Mouse (Mus musculus) forebrain, embryonic 12.5 days (tissue): ENCODE measurements at regions not wholly inside any gene's neighbourhood (a gene's known extent, or its start where the extent isn't known, plus 50 kb on each side); places are given as distances from the start of the nearest gene placed in this dataset.

Experiments
- ATAC-seq: fragments of 200-750 bp; cut with Nextera tagmentation; 2 replicates; pipeline ENCODE4 v1.8.0; 2017; ENCODE audit warnings: moderate TSS enrichment; ENCODE audit not compliant: low FRiP score
- H3K27ac ChIP-seq: fragments of 300-500 bp; sonication (generic); 2 replicates; pipeline ENCODE4 v1.5.1; 2016; ENCODE audit warnings: mild to moderate bottlenecking
- H3K27me3 ChIP-seq: fragments of 300-500 bp; sonication (generic); 2 replicates; pipeline ENCODE4 v1.6.1; 2016; ENCODE audit warnings: mild to moderate bottlenecking
- H3K36me3 ChIP-seq: fragments of 300-500 bp; sonication (generic); replicated peaks from 2 replicates; pipeline ENCODE4 v1.6.1; 2016; ENCODE audit warnings: mild to moderate bottlenecking
- H3K4me1 ChIP-seq: fragments of 300-500 bp; sonication (generic); 2 replicates; pipeline ENCODE4 v1.6.1; 2016
- H3K4me2 ChIP-seq: fragments of 300-500 bp; sonication (generic); 2 replicates; pipeline ENCODE4 v1.6.1; 2016; ENCODE audit warnings: mild to moderate bottlenecking, moderate library complexity
- H3K4me3 ChIP-seq: fragments of 300-500 bp; sonication (generic); replicated peaks from 2 replicates; pipeline ENCODE4 v1.5.1; 2016; ENCODE audit warnings: mild to moderate bottlenecking
- H3K9ac ChIP-seq: fragments of 300-500 bp; sonication (generic); 2 replicates; pipeline ENCODE4 v1.6.1; 2016; ENCODE audit warnings: mild to moderate bottlenecking
- H3K9me3 ChIP-seq: fragments of 300-500 bp; sonication (generic); 2 replicates; pipeline ENCODE4 v1.6.1; 2016
- WGBS: fragments of 180-500 bp; shearing (Covaris S2); methylation state at CpG from one replicate; pipeline ENCODE4 v1.1.7; 2016; 5-methylcytosine and 5-hydroxymethylcytosine counted together

- Histone ChIP-seq H3K9me3 (no peaks in the 10 kb centered on the region), H3K27ac (no peak overlapping the region), H3K27me3 (no peaks in the 10 kb centered on the region), H3K4me1 (no peaks in the 10 kb centered on the region), H3K4me2 (no peak overlapping the region), H3K36me3 (no peaks in the 10 kb centered on the region), H3K9ac (no peak overlapping the region), H3K4me3 (no peak overlapping the region)
- ATAC-seq = no peak
These were observed 145.4 kb upstream of the Stxbp5 start for GRCm38 (mm10) chr10:10046318-10046717.

GRCm38 (mm10) chr10:10009244-10009643, 108.4 kb upstream of the Stxbp5 start:
- H3K27me3 ChIP-seq = no peaks in the 10 kb centered on the region
- 95% methylated on average over 5 of the region's 5 CpGs for WGBS
- H3K27ac ChIP-seq = no peak overlapping the region
- H3K9ac ChIP-seq = no peak overlapping the region
- H3K4me1 ChIP-seq = no peaks in the 10 kb centered on the region
- no peak for ATAC-seq
- H3K36me3 ChIP-seq = no peaks in the 10 kb centered on the region
- no peak overlapping the region for H3K4me2 ChIP-seq
- H3K4me3 ChIP-seq = no peak overlapping the region
- no peaks in the 10 kb centered on the region for H3K9me3 ChIP-seq

- no peak for ATAC-seq
- no peak overlapping the region for H3K27ac ChIP-seq
- H3K9ac ChIP-seq = no peak overlapping the region
- H3K27me3 ChIP-seq = no peaks in the 10 kb centered on the region
- WGBS = 95% methylated on average over 3 of the region's 3 CpGs
- H3K9me3 ChIP-seq = no peaks in the 10 kb centered on the region
- no peak overlapping the region for H3K4me2 ChIP-seq
- no peaks in the 10 kb centered on the region for H3K4me1 ChIP-seq
- no peaks in the 10 kb centered on the region for H3K36me3 ChIP-seq
- no peak overlapping the region for H3K4me3 ChIP-seq
These were observed 97.7 kb upstream of the Stxbp5 start for GRCm38 (mm10) chr10:9998621-9999020.

- Histone ChIP-seq H3K9me3 (no peaks in the 10 kb centered on the region), H3K4me3 (no peak overlapping the region), H3K36me3 (no peaks in the 10 kb centered on the region), H3K4me2 (no peak overlapping the region), H3K27ac (no peak overlapping the region), H3K4me1 (no peaks in the 10 kb centered on the region), H3K9ac (no peak overlapping the region), H3K27me3 (no peaks in the 10 kb centered on the region)
- no peak for ATAC-seq
- WGBS = 87% methylated on average over 6 of the region's 6 CpGs
These were observed 95.3 kb upstream of the Stxbp5 start for GRCm38 (mm10) chr10:9996211-9996610.

GRCm38 (mm10) chr10:9992798-9993197, 91.9 kb upstream of the Stxbp5 start:
- no peaks in the 10 kb centered on the region for H3K4me1 ChIP-seq
- WGBS = 68% methylated on average over 2 of the region's 2 CpGs
- H3K9ac ChIP-seq = no peak overlapping the region
- H3K4me3 ChIP-seq = no peak overlapping the region
- ATAC-seq = no peak
- no peak overlapping the region for H3K4me2 ChIP-seq
- H3K27ac ChIP-seq = no peak overlapping the region
- no peaks in the 10 kb centered on the region for H3K36me3 ChIP-seq
- H3K9me3 ChIP-seq = no peaks in the 10 kb centered on the region
- H3K27me3 ChIP-seq = no peaks in the 10 kb centered on the region

- H3K9ac ChIP-seq = no peak overlapping the region
- H3K27ac ChIP-seq = no peak overlapping the region
- no peaks in the 10 kb centered on the region for H3K4me1 ChIP-seq
- H3K27me3 ChIP-seq = no peaks in the 10 kb centered on the region
- H3K9me3 ChIP-seq = no peaks in the 10 kb centered on the region
- no peak overlapping the region for H3K4me3 ChIP-seq
- no peak for ATAC-seq
- no peaks in the 10 kb centered on the region for H3K36me3 ChIP-seq
- no peak overlapping the region for H3K4me2 ChIP-seq
- WGBS = 88% methylated on average over 5 of the region's 5 CpGs
These were observed 84.5 kb upstream of the Stxbp5 start for GRCm38 (mm10) chr10:9985407-9985806.

- H3K36me3 ChIP-seq = no peaks in the 10 kb centered on the region
- H3K4me2 ChIP-seq = no peak overlapping the region
- H3K9ac ChIP-seq = no peak overlapping the region
- no peaks in the 10 kb centered on the region for H3K9me3 ChIP-seq
- 10% methylated on average over 3 of the region's 3 CpGs for WGBS
- H3K27ac ChIP-seq = no peak overlapping the region
- H3K4me3 ChIP-seq = no peak overlapping the region
- no peaks in the 10 kb centered on the region for H3K27me3 ChIP-seq
- peak; percentile 70; the same call in 1 of the 2 replicates for ATAC-seq
- H3K4me1 ChIP-seq = peaks cover 4% of the 10 kb centered on the region
These were observed 75.5 kb upstream of the Stxbp5 start for GRCm38 (mm10) chr10:9976424-9976823.
